Mouse (Mus musculus) kidney, postnatal 0 days (tissue): Measurements from ENCODE around the gene Samsn1. TPM values are rescaled to one million over a fixed set of nuclear protein-coding genes. Genes with fewer than 3 reads are reported as not detected.

Source experiments
- ATAC-seq: fragments of 200-750 bp; cut with Nextera tagmentation; replicated peaks from 2 replicates; pipeline ENCODE4 v1.8.0; 2017; ENCODE audit warnings: low read depth, moderate number of reproducible peaks, moderate TSS enrichment, moderate library complexity; ENCODE audit not compliant: low FRiP score
- DNase-seq: peaks from one replicate; pipeline ENCODE4 v3.0.0-alpha.2; 2016; ENCODE audit warnings: low spot score
- H3K27ac ChIP-seq: fragments of 300-500 bp; sonication (generic); 2 replicates; pipeline ENCODE4 v1.5.1; 2014; ENCODE audit warnings: mild to moderate bottlenecking
- H3K27me3 ChIP-seq: fragments of 300-500 bp; sonication (generic); 2 replicates; pipeline ENCODE4 v1.6.1; 2014; ENCODE audit warnings: low read length, mixed read lengths; ENCODE audit not compliant: insufficient read depth
- H3K36me3 ChIP-seq: fragments of 300-500 bp; sonication (generic); 2 replicates; pipeline ENCODE4 v1.6.1; 2014; ENCODE audit warnings: low read length, mixed read lengths; ENCODE audit not compliant: insufficient read depth
- H3K4me1 ChIP-seq: fragments of 300-500 bp; sonication (generic); replicated peaks from 2 replicates; pipeline ENCODE4 v1.6.1; 2014; ENCODE audit warnings: antibody characterized with exemption, low read length, mixed read lengths; ENCODE audit not compliant: insufficient read depth
- H3K4me2 ChIP-seq: fragments of 300-500 bp; sonication (generic); 2 replicates; pipeline ENCODE4 v1.6.1; 2014; ENCODE audit warnings: mild to moderate bottlenecking, low read length, moderate library complexity, mixed read lengths
- H3K4me3 ChIP-seq: fragments of 300-500 bp; sonication (generic); replicated peaks from 2 replicates; pipeline ENCODE4 v1.5.1; 2014; ENCODE audit warnings: low read depth, low read length
- H3K9ac ChIP-seq: fragments of 300-500 bp; sonication (generic); 2 replicates; pipeline ENCODE4 v1.6.1; 2014; ENCODE audit warnings: low read depth, low read length
- H3K9me3 ChIP-seq: fragments of 300-500 bp; sonication (generic); replicated peaks from 2 replicates; pipeline ENCODE4 v1.6.1; 2016; ENCODE audit warnings: low read length, inconsistent platforms, mixed read lengths
- CTCF ChIP-seq: IDR thresholded peaks from 2 replicates; pipeline ENCODE4 v1.5.1; 2016; ENCODE audit warnings: antibody characterized with exemption, low read depth, mild to moderate bottlenecking, moderate library complexity
- WGBS: fragments of 180-500 bp; shearing (Covaris S2); extraction: QIAGEN DNeasy Blood & Tissue Kit; methylation state at CpG from one replicate; pipeline ENCODE4 v1.1.7; 2014; 5-methylcytosine and 5-hydroxymethylcytosine counted together
- polyA plus RNA-seq: library from polyadenylated mRNA; unstranded; fragments of >200 nt; fragmentation: Nextera tagmentation; extraction: Ambion mirVana; gene quantifications from 2 replicates; pipeline ENCODE4 v1.2.1, GENCODE M21; 2015

Samsn1 gene
- 1.6 and 1.9 TPM in 2 replicates for polyA plus RNA-seq

DNA sequence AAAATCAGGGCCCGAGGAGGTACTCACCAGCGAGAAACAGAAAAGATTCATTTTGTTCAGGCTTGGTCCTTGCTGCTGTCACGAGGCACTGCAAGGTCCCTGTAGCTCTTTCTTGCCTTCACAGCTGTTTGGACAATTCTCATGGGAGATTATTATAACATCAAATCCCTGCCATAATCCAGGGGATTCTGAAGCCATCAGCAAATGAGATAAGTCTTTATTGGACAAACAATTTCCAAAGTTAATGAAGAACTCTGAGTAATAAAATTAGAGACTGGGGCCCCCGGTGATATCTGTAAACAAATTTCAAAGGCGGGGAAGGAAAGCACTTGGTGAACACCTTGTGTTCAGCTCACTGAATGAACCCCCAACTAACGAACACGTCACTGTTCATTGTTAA is at the start of gene Samsn1:
TSS of gene Samsn1 (minus strand) at position 101 of the 400 bp plus-strand sequence.
- TF ChIP-seq CTCF: no peak
- Histone ChIP-seq H3K9ac (no peak within 1 kb of the TSS), H3K4me3 (no peak within 1 kb of the TSS), H3K36me3 (no peaks in the 10 kb centered on the region), H3K4me2 (no peak within 1 kb of the TSS), H3K27ac (no peak within 1 kb of the TSS), H3K4me1 (no peaks in the 10 kb centered on the region), H3K9me3 (no peaks in the 10 kb centered on the region), H3K27me3 (no peaks in the 10 kb centered on the region)
- WGBS: 75% methylated on average over 7 of the region's 7 CpGs
- DNase-seq (no peak), ATAC-seq (no peak)

DNA sequence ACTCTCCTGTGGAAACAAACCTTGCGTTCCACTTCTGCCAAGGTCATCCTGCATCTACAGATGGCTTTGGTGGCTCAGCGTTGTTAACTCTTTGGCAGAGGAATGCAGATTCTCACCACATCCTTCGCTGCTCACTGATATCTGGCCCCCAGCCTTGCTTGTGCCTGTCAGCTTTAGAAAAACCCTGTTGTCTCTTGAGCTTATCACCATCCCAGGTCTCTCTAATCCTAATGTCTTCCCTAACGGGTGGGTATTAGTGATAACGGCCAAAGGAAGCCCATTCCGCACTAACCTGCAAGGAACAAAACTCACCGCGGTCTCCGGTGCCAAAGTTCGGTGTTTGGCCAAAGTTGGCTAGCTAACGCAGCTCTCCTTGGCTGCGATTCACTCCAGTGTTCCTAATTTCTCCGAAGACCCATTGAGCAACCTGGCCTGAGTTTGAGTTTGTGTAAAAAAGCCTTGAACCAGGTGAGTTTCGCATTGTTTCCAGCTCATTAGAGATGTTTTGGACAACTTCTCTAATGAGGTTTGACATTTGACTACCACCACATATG is 44.1 kb upstream of the Samsn1 start:
- ATAC-seq: no peak

DNA sequence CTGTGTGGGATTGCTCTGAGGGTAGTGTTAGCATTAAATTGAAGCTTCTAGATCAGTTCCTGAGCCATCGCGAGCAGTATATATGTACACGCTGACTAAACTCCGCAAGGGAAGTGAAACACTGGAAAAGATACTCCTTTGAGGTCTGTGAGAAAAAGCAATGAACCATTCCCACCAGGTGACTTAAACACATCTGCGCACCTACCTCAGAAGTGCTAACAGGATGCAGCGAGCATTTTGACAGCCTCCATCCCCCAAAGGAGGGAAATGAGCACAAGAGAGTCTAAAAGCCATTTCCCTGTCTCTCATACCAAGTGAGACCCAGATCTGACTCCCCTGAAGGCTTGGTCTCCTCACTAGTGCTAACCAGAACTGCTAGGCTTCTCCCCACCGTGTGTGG is 32.9 kb upstream of the Samsn1 start:
- Histone ChIP-seq H3K9ac (no peak overlapping the region), H3K4me1 (no peaks in the 10 kb centered on the region), H3K4me3 (no peak overlapping the region), H3K4me2 (no peak overlapping the region), H3K27ac (no peak overlapping the region), H3K27me3 (no peaks in the 10 kb centered on the region), H3K9me3 (no peaks in the 10 kb centered on the region), H3K36me3 (no peaks in the 10 kb centered on the region)
- DNase-seq: no peak
- no peak for ATAC-seq
- WGBS: 92% methylated on average over 7 of the region's 7 CpGs
- TF ChIP-seq CTCF: no peak

More for the DNA sequence above, 44.1 kb upstream of the Samsn1 start:
- Histone ChIP-seq H3K27me3 (no peaks in the 10 kb centered on the region), H3K4me1 (no peaks in the 10 kb centered on the region), H3K9ac (no peak overlapping the region), H3K9me3 (no peaks in the 10 kb centered on the region), H3K36me3 (no peaks in the 10 kb centered on the region), H3K4me2 (no peak overlapping the region), H3K4me3 (no peak overlapping the region), H3K27ac (no peak overlapping the region)
- TF ChIP-seq CTCF: no peak
- no peak for DNase-seq
- WGBS: 94% methylated on average over 14 of the region's 14 CpGs

DNA sequence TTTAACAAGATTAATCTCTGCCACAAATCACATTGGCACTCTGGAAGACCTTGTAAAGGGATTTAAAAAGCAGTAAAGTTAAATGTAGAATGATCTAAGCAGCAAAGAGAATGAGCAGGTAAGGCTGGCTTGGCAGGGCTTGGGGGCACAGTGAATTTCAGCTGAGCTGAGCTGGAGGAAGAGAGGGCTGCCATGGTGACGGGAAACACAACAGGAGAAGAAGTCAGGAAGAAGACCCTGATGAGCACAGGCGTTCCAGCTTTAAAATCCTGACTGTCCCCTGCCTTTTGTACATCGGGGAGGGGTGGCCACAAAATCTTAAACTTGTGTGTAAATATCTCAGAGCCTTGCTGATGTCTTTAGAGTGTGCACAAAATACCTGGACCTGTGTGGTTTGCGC is 32.0 kb upstream of the Samsn1 start:
- H3K9me3 ChIP-seq: no peaks in the 10 kb centered on the region
- TF ChIP-seq CTCF: no peak
- DNase-seq (no peak), ATAC-seq (no peak)
- no peaks in the 10 kb centered on the region for H3K36me3 ChIP-seq
- H3K27me3 ChIP-seq: no peaks in the 10 kb centered on the region
- H3K4me3 ChIP-seq: no peak overlapping the region
- 84% methylated on average over 4 of the region's 4 CpGs for WGBS
- H3K9ac ChIP-seq: no peak overlapping the region
- H3K27ac ChIP-seq: no peak overlapping the region
- no peak overlapping the region for H3K4me2 ChIP-seq
- no peaks in the 10 kb centered on the region for H3K4me1 ChIP-seq

DNA sequence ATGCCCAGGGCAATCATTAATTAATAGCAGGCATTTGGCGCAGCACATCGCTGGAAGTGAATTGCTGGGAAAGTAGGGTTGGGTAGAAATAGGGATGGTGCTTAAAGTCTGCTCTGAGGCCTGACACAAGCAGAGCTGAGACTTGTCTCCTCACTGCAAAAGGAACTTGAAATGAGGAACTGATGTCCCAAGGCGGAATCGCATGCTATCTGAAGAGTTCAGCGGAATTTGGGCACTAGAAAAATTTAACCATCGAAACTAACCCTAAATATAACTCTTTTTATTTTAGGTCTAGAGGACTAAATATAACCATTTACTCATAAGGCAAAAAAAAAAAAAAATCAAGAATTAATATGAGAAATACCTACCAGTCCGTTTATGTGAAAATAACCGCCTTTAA is 31.5 kb upstream of the Samsn1 start:
- Histone ChIP-seq H3K9ac (no peak overlapping the region), H3K36me3 (no peaks in the 10 kb centered on the region), H3K4me1 (no peaks in the 10 kb centered on the region), H3K4me3 (no peak overlapping the region), H3K27ac (no peak overlapping the region), H3K9me3 (no peaks in the 10 kb centered on the region), H3K4me2 (no peak overlapping the region), H3K27me3 (no peaks in the 10 kb centered on the region)
- 87% methylated on average over 8 of the region's 8 CpGs for WGBS
- ATAC-seq: no peak
- no peak for TF ChIP-seq CTCF
- no peak for DNase-seq

DNA sequence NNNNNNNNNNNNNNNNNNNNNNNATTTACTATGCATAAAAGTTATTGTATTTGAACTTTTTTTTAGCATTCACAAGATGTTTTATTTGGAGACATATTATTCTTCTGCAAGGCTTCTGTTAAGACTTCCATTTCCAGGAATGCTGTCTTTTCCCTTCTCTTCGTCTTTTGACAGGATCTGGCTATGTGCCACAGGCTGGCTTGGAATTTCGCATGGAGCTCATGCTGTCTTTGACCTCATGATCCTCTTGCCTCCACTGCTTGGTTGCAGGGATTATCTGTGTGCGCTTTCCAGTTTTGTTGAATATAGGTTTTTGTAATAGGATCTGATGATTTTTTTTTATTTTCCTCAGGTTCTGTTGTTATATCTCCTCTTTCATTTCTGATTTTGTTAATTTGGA is 25.0 kb upstream of the Samsn1 start:
- Histone ChIP-seq H3K9ac (no peak overlapping the region), H3K36me3 (no peaks in the 10 kb centered on the region), H3K27me3 (no peaks in the 10 kb centered on the region), H3K4me1 (no peaks in the 10 kb centered on the region), H3K4me3 (no peak overlapping the region), H3K27ac (no peak overlapping the region), H3K4me2 (no peak overlapping the region), H3K9me3 (no peaks in the 10 kb centered on the region)
- TF ChIP-seq CTCF: no peak
- ATAC-seq (no peak), DNase-seq (no peak)
- 70% methylated on average over 3 of the region's 3 CpGs for WGBS
